Mouse (Mus musculus) bone marrow macrophage, adult 2 months (primary cell): ENCODE measurements around the gene Brd3.

Experiments
- CTCF ChIP-seq: IDR thresholded peaks from 2 replicates; pipeline ENCODE4 v1.5.1; 2012; ENCODE audit warnings: low read depth, mild to moderate bottlenecking, low read length, moderate library complexity
- POLR2A ChIP-seq: IDR thresholded peaks from 2 replicates; pipeline ENCODE4 v1.6.1; 2012; ENCODE audit warnings: mild to moderate bottlenecking, low read depth, low read length, borderline replicate concordance

- TF ChIP-seq CTCF (no peak), POLR2A (no peak)
These were observed 76.8 kb downstream of the Brd3 start for GRCm38 (mm10) chr2:27430621-27431020.
